Mouse (Mus musculus) myocyte (in vitro differentiated cells): ENCODE data around the gene Hipk2. TPM values are rescaled to one million over a fixed set of nuclear protein-coding genes. Genes with fewer than 3 reads are reported as not detected.
"Not testable (repeated sequence)": the region's sequence is repeated elsewhere in the genome, so short reads cannot be mapped to it uniquely, and the experiment has no call there.

Experiments used
- H3K27me3 ChIP-seq: one replicate; pipeline ENCODE4 v1.6.1; 2011; ENCODE audit not compliant: control insufficient read depth, insufficient read depth, insufficient read length
- H3K36me3 ChIP-seq: one replicate; pipeline ENCODE4 v1.6.1; 2011; ENCODE audit not compliant: control insufficient read depth, insufficient read depth
- H3K4me2 ChIP-seq: one replicate; pipeline ENCODE4 v1.6.1; 2011; ENCODE audit warnings: low read depth, control low read depth
- H3K4me3 ChIP-seq: one replicate; pipeline ENCODE4 v1.5.1; 2011; ENCODE audit warnings: mild to moderate bottlenecking, control low read depth, moderate library complexity
- H3K79me2 ChIP-seq: one replicate; pipeline ENCODE4 v1.6.1; 2011; ENCODE audit not compliant: control insufficient read depth, insufficient read depth
- H3ac ChIP-seq: one replicate; pipeline ENCODE4 v1.6.1; 2011; ENCODE audit not compliant: control insufficient read depth, insufficient read length
- CEBPB ChIP-seq: IDR thresholded peaks from 2 replicates; pipeline ENCODE4 v1.6.1; 2011; ENCODE audit warnings: mild to moderate bottlenecking, moderate library complexity; ENCODE audit not compliant: poor library complexity, insufficient read depth, severe bottlenecking
- E2F4 ChIP-seq: IDR thresholded peaks from one replicate; pipeline ENCODE4 v1.6.1; 2011; ENCODE audit warnings: mild to moderate bottlenecking, control low read depth, moderate library complexity; ENCODE audit not compliant: insufficient read depth
- MAX ChIP-seq: IDR thresholded peaks from one replicate; pipeline ENCODE4 v1.6.1; 2011; ENCODE audit warnings: low read depth, mild to moderate bottlenecking, control low read depth
- MYOD1 ChIP-seq, 3 experiments: IDR thresholded peaks; one replicate each; pipeline ENCODE4 v1.6.1; 2011; ENCODE audit warnings: control low read depth in 2 of 3, low read depth in 2 of 3, mild to moderate bottlenecking in 2 of 3, moderate library complexity in 1 of 3; ENCODE audit not compliant: insufficient read length in 2 of 3, control insufficient read depth in 1 of 3
- MYOG ChIP-seq, 3 experiments: IDR thresholded peaks; one replicate each; pipeline ENCODE4 v1.6.1; 2011; ENCODE audit warnings: control low read depth in 2 of 3, low read depth in 2 of 3, mild to moderate bottlenecking in 2 of 3; ENCODE audit not compliant: insufficient read length in 2 of 3, control insufficient read depth in 1 of 3, insufficient read depth in 1 of 3
- POLR2A ChIP-seq: IDR thresholded peaks from one replicate; pipeline ENCODE4 v1.6.1; 2011; ENCODE audit warnings: low read depth, mild to moderate bottlenecking, control low read depth, moderate library complexity; ENCODE audit not compliant: insufficient read length
- POLR2AphosphoS2 ChIP-seq: IDR thresholded peaks from one replicate; pipeline ENCODE4 v1.6.1; 2011; ENCODE audit warnings: low read depth, control low read depth; ENCODE audit not compliant: insufficient read length
- REST ChIP-seq: IDR thresholded peaks from one replicate; pipeline ENCODE4 v1.6.1; 2011; ENCODE audit warnings: mild to moderate bottlenecking, control low read depth, moderate library complexity; ENCODE audit not compliant: insufficient read depth, insufficient read length
- SRF ChIP-seq: IDR thresholded peaks from one replicate; pipeline ENCODE4 v1.6.1; 2011; ENCODE audit warnings: low read depth; ENCODE audit not compliant: control insufficient read depth, insufficient read length
- TCF12 ChIP-seq: IDR thresholded peaks from one replicate; pipeline ENCODE4 v1.6.1; 2011; ENCODE audit warnings: mild to moderate bottlenecking, control low read depth; ENCODE audit not compliant: poor library complexity, insufficient read depth, severe bottlenecking
- TCF3 ChIP-seq: IDR thresholded peaks from one replicate; pipeline ENCODE4 v1.6.1; 2011; ENCODE audit warnings: low read depth, control low read depth; ENCODE audit not compliant: insufficient read length
- USF1 ChIP-seq: IDR thresholded peaks from one replicate; pipeline ENCODE4 v1.6.1; 2011; ENCODE audit warnings: low read depth, mild to moderate bottlenecking, control low read depth, moderate library complexity
- polyA plus RNA-seq: library from polyadenylated mRNA; unstranded; fragments of >200 nt; fragmentation: generic; extraction: Trizol; gene quantifications from one replicate; pipeline ENCODE4 v1.2.1, GENCODE M21; 2012; ENCODE audit warnings: missing spikeins

Gene Hipk2
- polyA plus RNA-seq, 1 experiment, result 11.3 TPM

- no peak overlapping the region for H3K4me3 ChIP-seq
- H3K79me2 ChIP-seq, result no peaks in the 10 kb centered on the region
- no peak overlapping the region for H3ac ChIP-seq
- no peak overlapping the region for H3K4me2 ChIP-seq
- no peaks in the 10 kb centered on the region for H3K27me3 ChIP-seq
- no peaks in the 10 kb centered on the region for H3K36me3 ChIP-seq
- no peak for TF ChIP-seq SRF
- no peak for TF ChIP-seq CEBPB
- TF ChIP-seq TCF12, result no peak
- no peak for TF ChIP-seq REST
- TF ChIP-seq TCF3, result no peak
- TF ChIP-seq POLR2AphosphoS2, result no peak
- no peak for TF ChIP-seq E2F4
- TF ChIP-seq MYOG (IDR thresholded peaks at IDR 0.05; ENCODE audit: control insufficient read depth in 1 of 3, insufficient read depth in 1 of 3, insufficient read length in 2 of 3, low read depth in 2 of 3), result no peak
- TF ChIP-seq MAX, result no peak
- no peak for TF ChIP-seq USF1
- no peak for TF ChIP-seq POLR2A
- TF ChIP-seq MYOD1 (IDR thresholded peaks at IDR 0.05; ENCODE audit: control insufficient read depth in 1 of 3, insufficient read length in 2 of 3, low read depth in 2 of 3), result no peak
These were observed 198.3 kb downstream of the Hipk2 start for GRCm38 (mm10) chr6:38677629-38678028.

DNA sequence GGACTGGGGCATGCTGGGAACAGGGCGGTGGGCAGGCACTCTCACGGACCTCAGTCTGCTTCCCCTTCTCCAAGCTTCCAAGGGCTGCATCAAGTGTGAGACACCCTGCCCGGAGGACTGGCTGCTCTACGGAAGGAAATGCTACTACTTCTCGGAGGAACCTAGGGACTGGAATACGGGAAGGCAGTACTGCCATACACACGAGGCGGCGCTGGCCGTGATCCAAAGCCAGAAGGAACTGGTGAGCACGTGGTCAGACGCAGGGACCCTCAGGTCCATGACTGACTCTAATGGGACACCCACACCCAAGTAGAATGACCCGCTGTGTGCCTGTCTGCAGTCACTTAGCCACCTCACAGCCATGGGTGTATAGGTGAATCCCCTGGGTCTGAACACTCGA is 199.2 kb downstream of the Hipk2 start:
- TF ChIP-seq MAX (no peak), USF1 (no peak), POLR2A (no peak), POLR2AphosphoS2 (no peak), MYOG (IDR thresholded peaks at IDR 0.05; ENCODE audit: control insufficient read depth in 1 of 3, insufficient read depth in 1 of 3, insufficient read length in 2 of 3, low read depth in 2 of 3) (no peak), MYOD1 (IDR thresholded peaks at IDR 0.05; ENCODE audit: control insufficient read depth in 1 of 3, insufficient read length in 2 of 3, low read depth in 2 of 3) (no peak), SRF (no peak), E2F4 (no peak), REST (no peak), TCF3 (no peak), TCF12 (no peak), CEBPB (no peak)
- no peaks in the 10 kb centered on the region for H3K27me3 ChIP-seq
- H3K36me3 ChIP-seq, result no peaks in the 10 kb centered on the region
- H3K4me2 ChIP-seq, result no peak overlapping the region
- no peaks in the 10 kb centered on the region for H3K79me2 ChIP-seq
- no peak overlapping the region for H3ac ChIP-seq
- H3K4me3 ChIP-seq, result no peak overlapping the region

DNA sequence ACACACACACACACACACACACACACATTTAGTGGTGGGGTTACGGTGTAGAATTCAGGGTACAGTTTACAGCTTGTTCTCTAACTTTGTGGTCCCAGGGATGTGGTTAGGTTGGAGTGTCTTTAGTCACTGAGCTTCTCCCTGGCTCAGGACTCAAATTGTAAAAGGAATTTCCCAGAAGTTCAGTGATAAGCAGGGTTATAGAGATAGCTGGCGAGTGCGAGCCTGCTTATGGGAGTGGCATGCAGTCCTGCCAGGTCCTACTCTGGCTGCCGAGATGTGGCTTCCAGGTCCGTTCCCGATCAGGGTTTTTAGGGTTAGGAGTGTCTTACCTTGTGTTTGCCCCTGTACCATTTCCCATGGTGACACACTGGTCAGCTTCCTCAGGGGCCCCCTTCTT is 199.7 kb downstream of the Hipk2 start:
- Histone ChIP-seq H3K4me3 (no peak overlapping the region), H3K36me3 (no peaks in the 10 kb centered on the region), H3K4me2 (no peak overlapping the region), H3K79me2 (no peaks in the 10 kb centered on the region), H3K27me3 (no peaks in the 10 kb centered on the region), H3ac (no peak overlapping the region)
- TF ChIP-seq E2F4, result no peak
- TF ChIP-seq REST, result no peak
- no peak for TF ChIP-seq TCF12
- no peak for TF ChIP-seq USF1

- no peak for TF ChIP-seq E2F4
- no peak for TF ChIP-seq TCF12
- TF ChIP-seq SRF, result no peak
- TF ChIP-seq CEBPB, result no peak
- TF ChIP-seq USF1, result no peak
- TF ChIP-seq TCF3, result no peak
- no peak for TF ChIP-seq POLR2A
- no peak for TF ChIP-seq MYOD1 (IDR thresholded peaks at IDR 0.05; ENCODE audit: control insufficient read depth in 1 of 3, insufficient read length in 2 of 3, low read depth in 2 of 3)
- no peak for TF ChIP-seq REST
- no peak for TF ChIP-seq MYOG (IDR thresholded peaks at IDR 0.05; ENCODE audit: control insufficient read depth in 1 of 3, insufficient read depth in 1 of 3, insufficient read length in 2 of 3, low read depth in 2 of 3)
- TF ChIP-seq POLR2AphosphoS2, result no peak
- no peak for TF ChIP-seq MAX
- no peak overlapping the region for H3K4me3 ChIP-seq
- no peaks in the 10 kb centered on the region for H3K79me2 ChIP-seq
- no peak overlapping the region for H3ac ChIP-seq
- no peaks in the 10 kb centered on the region for H3K36me3 ChIP-seq
- H3K4me2 ChIP-seq, result no peak overlapping the region
- peaks cover 3% of the 10 kb centered on the region for H3K27me3 ChIP-seq
These were observed 204.0 kb downstream of the Hipk2 start for GRCm38 (mm10) chr6:38672011-38672410.

DNA sequence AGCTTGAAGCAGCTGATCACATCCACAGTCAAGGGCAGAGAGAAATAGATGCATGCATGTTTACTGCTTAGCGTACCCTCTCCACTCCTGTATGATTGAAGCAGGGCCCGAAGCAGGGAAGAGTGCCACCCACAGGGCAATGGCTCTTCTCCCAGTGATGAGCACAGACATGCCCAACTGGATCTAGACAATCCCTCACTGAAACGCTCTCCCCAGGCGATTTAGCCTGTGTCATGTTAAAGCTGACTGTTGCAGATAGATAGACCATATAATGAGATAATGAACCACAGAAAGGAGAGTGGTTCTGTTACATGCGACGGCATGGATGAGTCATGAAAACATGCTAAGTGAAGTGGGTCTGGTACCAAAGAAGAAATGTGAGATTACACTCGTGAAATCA is 204.7 kb downstream of the Hipk2 start:
- H3ac ChIP-seq, result no peak overlapping the region
- no peak overlapping the region for H3K4me3 ChIP-seq
- no peaks in the 10 kb centered on the region for H3K79me2 ChIP-seq
- peaks cover 8% of the 10 kb centered on the region for H3K27me3 ChIP-seq
- no peaks in the 10 kb centered on the region for H3K36me3 ChIP-seq
- TF ChIP-seq POLR2A, result no peak
- no peak for TF ChIP-seq TCF3
- no peak for TF ChIP-seq MAX
- no peak for TF ChIP-seq SRF
- no peak for TF ChIP-seq TCF12
- TF ChIP-seq E2F4, result no peak
- TF ChIP-seq REST, result no peak
- TF ChIP-seq MYOG (IDR thresholded peaks at IDR 0.05; ENCODE audit: control insufficient read depth in 1 of 3, insufficient read depth in 1 of 3, insufficient read length in 2 of 3, low read depth in 2 of 3), result no peak
- no peak for TF ChIP-seq POLR2AphosphoS2
- no peak for TF ChIP-seq MYOD1 (IDR thresholded peaks at IDR 0.05; ENCODE audit: control insufficient read depth in 1 of 3, insufficient read length in 2 of 3, low read depth in 2 of 3)
- no peak for TF ChIP-seq USF1
- no peak for TF ChIP-seq CEBPB
- no peak overlapping the region for H3K4me2 ChIP-seq

DNA sequence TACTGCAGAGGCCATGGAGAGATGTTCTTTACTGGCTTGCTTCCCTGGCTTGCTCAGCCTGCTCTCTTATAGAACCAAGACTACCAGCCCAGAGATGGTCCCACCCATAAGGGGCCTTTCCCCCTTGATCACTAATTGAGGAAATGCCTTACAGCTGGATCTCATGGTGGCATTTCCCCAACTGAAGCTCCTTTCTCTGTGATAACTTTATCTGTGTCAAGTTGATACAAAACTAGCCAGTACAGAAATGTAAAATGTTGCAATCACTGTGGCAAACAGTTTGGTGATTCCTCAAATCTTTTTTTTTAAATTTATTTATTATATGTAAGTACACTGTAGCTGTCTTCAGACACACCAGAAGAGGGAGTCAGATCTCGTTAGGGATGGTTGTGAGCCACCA is 205.5 kb downstream of the Hipk2 start:
- H3K36me3 ChIP-seq, H3K4me2 ChIP-seq, H3K79me2 ChIP-seq, H3ac ChIP-seq, H3K27me3 ChIP-seq, H3K4me3 ChIP-seq: not testable (repeated sequence)
